Mouse (Mus musculus) erythroblast, embryonic 14.5 days (primary cell): ENCODE measurements around the gene Plppr1.

Source experiments
- GATA1 ChIP-seq: IDR thresholded peaks from 2 replicates; pipeline ENCODE4 v1.6.1; 2012; ENCODE audit warnings: low read length, inconsistent platforms, mixed read lengths
- TAL1 ChIP-seq: IDR thresholded peaks from 3 replicates; pipeline ENCODE4 v1.6.1; 2012; ENCODE audit warnings: low read length, inconsistent platforms, mixed read lengths

- TF ChIP-seq GATA1 (no peak), TAL1 (no peak)
Observed at GRCm38 (mm10) chr4:49104860-49105259, 45.8 kb downstream of the Plppr1 start.
